Mouse (Mus musculus): ENCODE results near the gene Amd1. TPM values are rescaled to one million over a fixed set of nuclear protein-coding genes. Genes with fewer than 3 reads are reported as not detected.

The Amd1 gene
- total RNA-seq, 2 experiments from 2014 or later = 94.9 to 998 TPM

DNA sequence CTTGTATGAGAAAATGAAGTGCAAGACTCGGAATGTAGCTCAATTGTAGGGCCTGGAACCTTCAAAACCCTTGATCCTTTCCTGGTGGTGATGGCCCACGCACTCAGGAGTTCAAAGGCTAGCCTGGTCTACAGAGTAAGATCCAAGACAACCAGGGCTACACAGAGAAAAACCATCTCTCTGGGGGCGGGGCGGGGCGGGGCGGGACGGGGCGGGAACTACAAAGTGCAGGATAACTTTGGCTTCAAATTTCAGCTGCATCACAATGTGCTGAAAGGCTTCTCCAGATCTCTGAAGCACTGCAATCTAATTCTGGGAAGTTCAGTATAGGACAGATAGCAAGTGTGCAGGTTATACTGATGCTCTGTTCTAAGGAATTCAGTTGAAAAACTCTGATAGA lies 42.4 kb downstream of the Amd1 start:
- no peak for DNase-seq
- intact Hi-C loops (cut with DNase I) = loop anchor here (2.0 kb wide), 2 partner anchors 41 to 89 kb away; no protein-coding TSS in a partner anchor
- no peak for TF ChIP-seq CTCF (IDR thresholded peaks at IDR 0.05)
- H3K4me3 ChIP-seq = peak overlapping the region; percentile 88
- H3K27ac ChIP-seq = peak overlapping the region; percentile 94

DNA sequence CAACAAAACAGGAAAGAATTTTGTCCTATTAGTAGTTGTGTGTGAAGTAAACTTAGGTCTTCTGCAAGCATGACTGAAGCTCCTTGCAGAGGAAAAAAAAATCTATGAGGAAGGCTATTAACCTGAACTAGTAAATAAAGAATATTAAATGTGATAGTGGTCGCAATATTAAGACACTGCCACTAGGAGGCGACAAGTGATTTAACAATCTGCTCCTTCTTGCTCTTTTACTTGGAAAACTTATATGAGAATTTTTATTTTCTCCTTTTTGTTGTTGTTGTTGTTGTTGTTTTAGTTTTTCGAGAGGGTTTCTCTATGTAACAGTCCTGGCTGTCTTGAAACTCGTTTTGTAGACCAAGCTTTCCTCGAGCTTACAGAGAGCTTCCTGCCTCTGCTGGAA lies 43.0 kb downstream of the Amd1 start:
- Histone ChIP-seq H3K27ac (peak overlapping the region; percentile 94), H3K4me3 (peak overlapping the region; percentile 88)
- peak; percentile 82 for TF ChIP-seq CTCF (IDR thresholded peaks at IDR 0.05)
- no peak for DNase-seq
- intact Hi-C loops (cut with DNase I) = loop anchor here (2.0 kb wide), 2 partner anchors 42 to 90 kb away; no protein-coding TSS in a partner anchor

DNA sequence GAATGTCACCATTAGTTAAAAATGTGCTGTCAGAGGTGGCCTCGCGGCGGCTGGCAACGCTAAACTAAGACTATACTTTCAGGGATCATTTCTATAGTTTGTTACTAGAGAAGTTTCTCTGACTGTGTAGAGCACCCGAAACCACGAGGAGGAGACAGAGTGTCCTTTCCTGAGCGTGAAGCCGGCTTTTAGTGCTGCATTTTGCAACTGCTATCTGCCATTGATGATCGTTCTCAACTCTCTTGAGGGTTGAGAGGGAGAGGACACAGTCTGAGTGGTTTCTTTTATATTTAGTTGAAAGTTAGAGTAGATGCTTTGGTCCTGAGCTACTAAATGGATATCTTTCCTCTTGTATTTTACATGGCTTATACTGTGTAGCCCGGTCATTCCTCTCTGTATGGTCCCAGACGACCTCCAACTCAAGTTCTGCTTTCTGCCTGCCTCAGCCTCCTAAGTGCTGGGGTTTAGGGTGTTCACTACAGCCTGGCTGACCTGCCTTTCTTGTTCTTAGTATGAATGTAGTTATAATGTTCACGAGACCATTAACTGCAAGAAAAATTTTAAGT lies 43.5 kb downstream of the Amd1 start:
- intact Hi-C loops (cut with DNase I) = loop anchor here (2.0 kb wide), 2 partner anchors 42 to 90 kb away; no protein-coding TSS in a partner anchor
- DNase-seq = peak; percentile 58
- H3K4me3 ChIP-seq = peak overlapping the region; percentile 88
- peak; percentile 39 for TF ChIP-seq CTCF (IDR thresholded peaks at IDR 0.05)
- H3K27ac ChIP-seq = peak overlapping the region; percentile 94

DNA sequence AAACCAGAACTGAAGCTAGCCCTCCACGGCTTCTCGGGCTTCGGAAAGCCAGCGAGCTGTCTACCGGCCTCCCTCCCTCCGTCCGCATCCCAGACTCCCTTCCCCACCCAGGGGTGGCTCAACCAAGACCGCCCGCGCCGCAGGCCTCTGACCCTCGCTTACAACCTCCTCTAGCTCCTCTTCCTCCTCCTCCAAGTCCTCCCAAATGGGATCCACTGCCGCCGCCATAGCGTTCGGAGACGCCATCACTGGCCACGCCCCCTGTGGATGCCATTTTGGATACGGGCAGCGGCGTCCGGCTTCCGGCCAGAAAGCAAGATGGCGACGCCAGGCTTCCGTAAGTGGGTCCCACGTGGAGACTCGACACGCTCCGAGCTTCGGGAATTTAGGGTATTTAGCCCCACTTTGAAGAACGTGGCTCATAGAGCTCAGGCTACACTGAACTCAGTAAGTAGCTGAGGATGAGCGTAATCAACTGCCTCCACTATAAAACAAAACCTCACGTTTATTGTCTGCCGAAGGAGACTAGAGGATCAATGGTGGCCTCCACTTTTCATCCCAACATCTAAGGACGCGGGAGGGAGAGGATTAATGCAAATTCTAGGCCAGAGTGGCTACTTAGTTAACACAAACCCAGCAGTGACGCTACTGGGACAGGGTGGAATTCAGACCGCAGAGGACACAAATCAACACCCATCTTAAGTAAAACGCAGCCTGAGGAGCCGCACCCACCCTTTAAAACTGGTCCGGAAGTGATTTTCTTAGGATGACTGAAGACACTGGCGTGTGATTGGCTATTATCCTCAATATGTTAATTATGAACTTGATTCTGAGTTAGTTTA lies 44.4 kb downstream of the Amd1 start, which contains the start of gene Gtf3c6:
Gtf3c6 (minus strand) TSS at position 695 of the 842 bp plus-strand sequence.
- peak; percentile 95 for DNase-seq
- H3K4me3 ChIP-seq = peak within 1 kb of the TSS; percentile 88
- intact Hi-C loops (cut with DNase I) = loop anchor here (1.0 to 2.0 kb wide), 3 partner anchors 43 to 268 kb away; no protein-coding TSS in a partner anchor
- H3K27ac ChIP-seq = peak within 1 kb of the TSS; percentile 94
- TF ChIP-seq CTCF (IDR thresholded peaks at IDR 0.05) = no peak

DNA sequence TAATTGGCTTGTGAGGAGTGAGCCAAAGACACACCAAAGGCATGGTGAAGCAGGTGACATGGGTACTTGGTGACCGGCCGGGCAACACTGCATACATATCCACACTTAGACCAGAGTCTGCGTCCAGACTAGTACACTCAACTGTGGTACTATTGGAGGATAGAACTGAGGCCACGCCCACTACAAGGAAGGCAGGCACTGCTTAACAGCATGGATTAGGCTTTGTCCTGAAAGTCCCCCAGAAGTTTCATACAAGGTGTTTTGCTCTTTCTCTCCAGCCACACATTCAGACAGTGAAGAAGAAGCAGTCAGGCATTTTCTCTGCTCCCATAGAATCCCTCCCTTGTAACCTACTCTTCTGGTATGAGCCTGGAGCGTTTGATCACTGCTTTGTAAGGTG lies 45.3 kb downstream of the Amd1 start:
- TF ChIP-seq CTCF (IDR thresholded peaks at IDR 0.05) = no peak
- DNase-seq = peak; percentile 33
- intact Hi-C loops (cut with DNase I) = loop anchor here (1.0 kb wide), 1 partner anchor 269 kb away; no protein-coding TSS in a partner anchor
- peak overlapping the region; percentile 88 for H3K4me3 ChIP-seq
- peak overlapping the region; percentile 94 for H3K27ac ChIP-seq

DNA sequence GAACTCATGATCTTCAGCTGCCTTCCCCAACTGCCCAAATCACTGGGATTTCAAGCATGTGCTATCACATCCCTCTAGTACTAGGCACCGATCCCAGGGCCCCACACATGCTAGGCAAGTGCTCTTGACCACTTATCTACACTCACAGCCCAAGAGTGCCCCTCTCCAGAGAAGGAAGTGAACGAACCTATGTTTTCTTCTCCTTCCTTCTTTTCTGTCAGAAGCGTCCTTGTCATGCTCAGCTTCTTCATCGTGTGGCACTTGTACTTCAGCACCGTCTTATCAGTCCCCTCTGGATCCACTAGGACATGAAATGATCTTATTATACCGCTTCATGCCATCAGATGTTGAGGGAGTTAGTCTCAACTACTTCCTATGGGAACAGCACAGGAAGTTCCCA lies 51.0 kb downstream of the Amd1 start:
- Histone ChIP-seq H3K4me3 (no peak overlapping the region), H3K27ac (no peak overlapping the region)
- no peak for DNase-seq
- no peak for TF ChIP-seq CTCF (IDR thresholded peaks at IDR 0.05)
- intact Hi-C loops (cut with DNase I) = no loop called here

DNA sequence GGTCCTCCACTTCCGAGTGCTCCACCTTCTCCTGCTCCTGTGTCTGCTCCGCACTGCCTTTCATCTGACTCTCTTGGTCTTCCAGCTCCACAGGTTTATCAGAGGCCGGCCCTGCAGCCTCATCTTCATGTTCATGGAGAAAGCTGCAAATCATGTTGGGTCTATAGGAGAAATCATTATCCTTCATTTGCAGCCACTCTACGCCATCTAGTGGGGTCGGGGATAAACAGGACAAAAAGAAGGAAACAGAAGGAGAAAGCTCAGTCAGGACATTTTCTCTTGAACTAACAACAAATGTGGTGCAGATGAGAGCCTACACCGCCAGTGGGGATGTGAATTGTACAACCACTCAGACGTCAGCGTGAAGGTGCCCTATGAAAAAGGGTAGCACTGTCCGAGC lies 52.4 kb downstream of the Amd1 start:
- no peak overlapping the region for H3K27ac ChIP-seq
- no peak overlapping the region for H3K4me3 ChIP-seq
- DNase-seq = no peak
- intact Hi-C loops (cut with DNase I) = no loop called here
- peak; percentile 32; the same call in 1 of the 2 replicates for TF ChIP-seq CTCF (IDR thresholded peaks at IDR 0.05)

DNA sequence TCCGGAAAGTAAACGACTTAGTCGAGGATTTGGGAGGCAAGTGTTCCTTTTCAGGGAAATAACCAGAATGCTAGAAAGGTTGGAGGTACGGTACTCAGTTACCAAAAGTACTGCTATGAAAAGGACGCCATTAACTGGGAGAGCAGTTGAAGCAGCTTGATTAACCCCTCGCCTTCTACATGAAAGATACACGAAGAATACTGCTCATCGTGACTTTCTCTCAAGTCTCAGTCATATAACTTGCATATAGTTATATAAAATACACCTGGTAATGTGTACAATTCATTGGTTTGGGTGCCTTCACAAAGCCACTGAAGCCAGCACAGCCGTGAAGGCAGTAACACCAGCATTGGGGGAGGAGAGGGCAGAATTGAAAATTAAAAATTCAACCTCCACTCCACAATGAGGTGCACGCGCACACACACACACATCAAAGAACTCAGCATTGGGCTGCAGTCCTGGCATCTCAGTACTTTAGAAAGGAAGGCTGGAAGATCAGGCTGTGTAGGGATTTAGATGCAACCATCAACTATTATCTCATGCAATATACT lies 54.7 kb downstream of the Amd1 start:
- TF ChIP-seq CTCF (IDR thresholded peaks at IDR 0.05) = no peak
- intact Hi-C loops (cut with DNase I) = no loop called here
- Histone ChIP-seq H3K4me3 (peak overlapping the region; percentile 95), H3K27ac (peak overlapping the region; percentile 90)
- DNase-seq = no peak

DNA sequence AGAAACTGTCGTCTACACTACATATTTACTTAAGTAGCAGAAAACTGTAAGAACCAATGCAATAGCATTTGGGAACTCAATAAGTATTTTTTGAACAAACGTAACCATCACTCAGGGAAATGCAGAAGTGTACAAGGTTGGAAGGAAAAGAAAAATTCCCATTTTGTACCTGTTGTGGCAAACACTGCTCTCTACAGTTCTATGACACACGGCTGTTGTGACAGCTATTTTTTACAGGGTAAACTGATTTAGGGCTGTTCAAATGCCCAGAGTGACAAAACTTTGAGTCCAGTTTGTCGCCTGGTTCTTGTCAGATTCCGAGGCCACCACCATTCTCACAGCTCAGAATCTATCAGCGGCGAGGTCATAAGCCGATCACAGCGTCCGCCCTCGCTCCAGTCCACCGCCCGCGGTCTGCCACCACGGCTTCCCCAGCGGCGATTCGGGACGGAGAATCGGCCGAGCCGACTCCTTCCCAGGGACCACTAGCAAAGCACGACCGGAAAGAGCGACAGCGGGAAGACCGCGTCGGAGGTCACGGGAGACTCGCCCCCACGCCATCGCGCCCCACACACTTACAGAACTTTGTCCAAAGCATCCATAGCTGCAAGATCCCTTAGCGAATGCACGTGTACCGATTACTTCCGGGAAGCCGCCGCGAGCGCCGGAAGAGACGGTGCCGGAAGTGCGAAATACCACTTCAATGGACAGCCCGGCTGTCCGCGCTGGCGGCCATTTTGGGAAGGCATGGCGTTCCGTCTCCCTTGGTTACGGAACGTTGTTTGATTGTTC lies 55.4 kb downstream of the Amd1 start, which contains the start of gene Rpf2:
Rpf2 (minus strand) TSS at position 663 of the 792 bp plus-strand sequence.
- peak; percentile 90 for DNase-seq
- TF ChIP-seq CTCF (IDR thresholded peaks at IDR 0.05) = no peak
- intact Hi-C loops (cut with DNase I) = no loop called here
- H3K4me3 ChIP-seq = peak within 1 kb of the TSS; percentile 95
- H3K27ac ChIP-seq = peak within 1 kb of the TSS; percentile 90

DNA sequence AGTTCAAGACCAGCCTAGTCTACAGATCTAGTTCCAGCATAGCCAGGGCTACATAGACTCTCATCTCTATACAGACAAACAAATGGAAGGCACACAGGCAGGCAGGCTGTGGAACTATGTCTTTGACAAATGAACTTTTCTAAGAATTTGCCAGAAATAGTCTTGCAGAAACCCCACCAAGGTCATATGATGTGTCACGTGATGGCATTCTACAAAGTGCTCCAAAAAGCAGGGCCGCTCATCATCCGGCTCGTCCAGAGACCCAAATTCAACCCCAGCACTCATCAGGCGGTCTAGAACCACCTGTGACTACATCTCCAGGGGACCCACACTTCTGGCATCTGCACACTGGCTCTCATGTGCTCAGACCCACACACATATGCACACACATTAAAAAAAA lies 64.2 kb downstream of the Amd1 start:
- intact Hi-C loops (cut with DNase I) = no loop called here

More for the DNA sequence above, 64.2 kb downstream of the Amd1 start:
- Histone ChIP-seq H3K27ac (no peak overlapping the region), H3K4me3 (no peak overlapping the region)
- TF ChIP-seq CTCF (IDR thresholded peaks at IDR 0.05) = no peak
- DNase-seq = no peak

Other genes with a start within 250 kb of the Amd1 start
- gene Slc16a10, start 159.9 kb downstream of the Amd1 start, total RNA-seq (2021) = 10 to 100 TPM; 39.8 to 43.6 TPM
- gene Rpf2, start 55.1 kb downstream of the Amd1 start, total RNA-seq (2021) = 10 to 100 TPM; 13.5 to 17.3 TPM
- gene Gtf3c6, start 44.1 kb downstream of the Amd1 start, total RNA-seq (2021) = 10 to 100 TPM; 27.0 to 27.7 TPM
- 10 to 100 TPM in 1 of 2 experiments, 1 to 10 TPM in 1; 5.9 to 32.3 TPM for gene Cdk19, start 37.4 kb upstream of the Amd1 start, total RNA-seq (2021)

Measured in gastrocnemius, adult 2 months (tissue).